Comparison of ENCODE assay signal across 7 mouse cellular contexts in the genomic region with DNA sequence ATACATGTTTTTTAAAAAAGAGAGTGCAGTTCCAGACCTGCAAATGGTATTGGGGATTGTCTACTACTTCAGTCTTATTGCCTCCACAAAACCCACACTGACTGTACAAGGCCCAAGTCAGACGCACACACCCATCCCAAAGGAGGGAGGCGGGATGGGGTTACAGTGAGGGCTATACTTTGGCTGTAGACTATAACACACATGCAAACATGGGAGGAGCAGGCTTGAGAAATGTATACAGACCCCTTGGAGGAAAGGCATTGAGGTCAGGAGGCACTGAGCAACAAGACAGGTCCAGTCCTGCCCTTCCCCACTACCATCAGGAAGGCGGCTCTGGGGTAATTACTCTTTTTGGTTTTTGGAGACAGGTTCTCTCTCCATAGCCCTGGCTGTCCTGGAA. TPM values are rescaled to one million over a fixed set of nuclear protein-coding genes. Genes with fewer than 3 reads are reported as not detected.
A peak's percentile ranks its signal among the peaks of the same experiment; 100 is the strongest.
DNase-seq lines count a peak whose midpoint lies in the region; ATAC-seq and TF ChIP-seq lines count a peak whose summit lies in the region.
"Not testable (repeated sequence)": the region's sequence is repeated elsewhere in the genome, so short reads cannot be mapped to it uniquely, and the experiment has no call there.

No protein-coding gene starts in this region.

- H3K4me1 ChIP-seq in embryonic facial prominence, embryonic 14.5 days (ENCODE audit: control insufficient read depth, insufficient read depth, low read length); stomach, postnatal 0 days (replicated peaks; ENCODE audit: control insufficient read depth, insufficient read depth): not testable (repeated sequence)
- peaks cover 56% of the 10 kb centered on the region for H3K4me1 ChIP-seq in kidney, embryonic 16.5 days (ENCODE audit: insufficient read depth, low read length)
- peaks cover 75% of the 10 kb centered on the region for H3K4me1 ChIP-seq in liver, embryonic 13.5 days (replicated peaks)
- H3K4me1 ChIP-seq in stomach, embryonic 16.5 days (ENCODE audit: control insufficient read depth, insufficient read depth, low read length) = peaks cover 46% of the 10 kb centered on the region

- H3K4me2 ChIP-seq in embryonic facial prominence, embryonic 14.5 days (ENCODE audit: low read depth, low read length); kidney, embryonic 16.5 days (replicated peaks; ENCODE audit: low read depth, low read length); liver, embryonic 13.5 days; stomach, embryonic 16.5 days (ENCODE audit: low read depth, low read length); stomach, postnatal 0 days (replicated peaks; ENCODE audit: low read depth): not testable (repeated sequence)

- H3K36me3 ChIP-seq in embryonic facial prominence, embryonic 14.5 days (ENCODE audit: control insufficient read depth, insufficient read depth, low read length); kidney, embryonic 16.5 days (ENCODE audit: insufficient read depth, low read length); stomach, embryonic 16.5 days (ENCODE audit: control insufficient read depth, insufficient read depth, low read length); stomach, postnatal 0 days (ENCODE audit: control insufficient read depth, insufficient read depth, low read length): not testable (repeated sequence)
- H3K36me3 ChIP-seq in liver, embryonic 13.5 days = peaks cover 58% of the 10 kb centered on the region

- H3K4me3 ChIP-seq in embryonic facial prominence, embryonic 14.5 days (ENCODE audit: low read depth, low read length); kidney, embryonic 16.5 days (ENCODE audit: low read length); liver, embryonic 13.5 days (replicated peaks); stomach, embryonic 16.5 days (replicated peaks; ENCODE audit: low read length); stomach, postnatal 0 days (ENCODE audit: low read depth, low read length): not testable (repeated sequence)

- peak; percentile 53; the same call in 1 of the 2 replicates for ATAC-seq in embryonic facial prominence, embryonic 14.5 days (ENCODE audit: low read depth)
- 0 out of 2 replicates have a peak, but pooled peaks have one; percentile 46 for ATAC-seq in kidney, embryonic 16.5 days (ENCODE audit: low FRiP score, low TSS enrichment)
- peak; percentile 29; the same call in 1 of the 2 replicates for ATAC-seq in liver, embryonic 13.5 days (ENCODE audit: low read depth)
- ATAC-seq in stomach, embryonic 16.5 days (ENCODE audit: insufficient read depth, low FRiP score) = peak; percentile 53; the same call in 1 of the 2 replicates
- 0 out of 2 replicates have a peak, but pooled peaks have one; percentile 28 for ATAC-seq in stomach, postnatal 0 days (ENCODE audit: low FRiP score, low TSS enrichment)

- TF ChIP-seq CTCF in stomach, postnatal 0 days (IDR thresholded peaks at IDR 0.05; ENCODE audit: low read depth) = not testable (repeated sequence)

- H3K9me3 ChIP-seq in embryonic facial prominence, embryonic 14.5 days (ENCODE audit: control insufficient read depth, low read length); kidney, embryonic 16.5 days (ENCODE audit: low read length); liver, embryonic 13.5 days (replicated peaks); stomach, embryonic 16.5 days (replicated peaks; ENCODE audit: control insufficient read depth, low read length); stomach, postnatal 0 days (ENCODE audit: control insufficient read depth, low read length): not testable (repeated sequence)

- WGBS in embryonic facial prominence, embryonic 14.5 days = 77% methylated on average over 3 of the region's 3 CpGs
- WGBS in kidney, embryonic 16.5 days = 85% methylated on average over 3 of the region's 3 CpGs
- 78% methylated on average over 3 of the region's 3 CpGs for WGBS in liver, embryonic 13.5 days (ENCODE audit: insufficient replicate concordance)
- whole genome bisulfite sequencing in stomach, embryonic 16.5 days = 60% methylated on average over 3 of the region's 3 CpGs
- WGBS in stomach, postnatal 0 days = 55% methylated on average over 3 of the region's 3 CpGs

- H3K27ac ChIP-seq in embryonic facial prominence, embryonic 14.5 days (replicated peaks; ENCODE audit: low read depth, low read length); kidney, embryonic 16.5 days (ENCODE audit: low read length); liver, embryonic 13.5 days; stomach, embryonic 16.5 days (ENCODE audit: low read length); stomach, postnatal 0 days (replicated peaks): not testable (repeated sequence)

- H3K9ac ChIP-seq in embryonic facial prominence, embryonic 14.5 days (ENCODE audit: low read depth, low read length); kidney, embryonic 16.5 days (replicated peaks; ENCODE audit: low read length); liver, embryonic 13.5 days; stomach, embryonic 16.5 days (ENCODE audit: low read length); stomach, postnatal 0 days (ENCODE audit: low read length): not testable (repeated sequence)

- not testable (repeated sequence) for TF ChIP-seq EP300 in stomach, postnatal 0 days (optimal IDR thresholded peaks at IDR 0.05)

- not testable (repeated sequence) for H3K27me3 ChIP-seq in embryonic facial prominence, embryonic 14.5 days (replicated peaks; ENCODE audit: control insufficient read depth, insufficient read depth, low read length); kidney, embryonic 16.5 days (ENCODE audit: insufficient read depth, low read length); liver, embryonic 13.5 days; stomach, embryonic 16.5 days (ENCODE audit: control insufficient read depth, insufficient read depth, low read length); stomach, postnatal 0 days (ENCODE audit: control insufficient read depth, insufficient read depth, low read length)

- not testable (repeated sequence) for DNase-seq in embryonic facial prominence, embryonic 14.5 days (ENCODE audit: low spot score); liver, embryonic 13.5 days; stomach, postnatal 0 days (ENCODE audit: low spot score)
- peak; percentile 2 for DNase-seq in gastrocnemius, postnatal 25 days
- peak; percentile 67 for DNase-seq in heart, adult 11 months

RNA-seq across cellular contexts. Expression of gene Nfe2l2, which starts 9.5 kb away (rescaled TPM):
- 48.9 and 52.9 TPM in 2 replicates for polyA plus RNA-seq in embryonic facial prominence, embryonic 14.5 days (2014; fragmentation: Nextera tagmentation; extraction: Ambion mirVana)
- 10 to 100 TPM; 27.6 to 29.6 TPM for total RNA-seq in gastrocnemius, postnatal 25 days (2021)
- polyA plus RNA-seq in kidney, embryonic 16.5 days (2015; fragmentation: Nextera tagmentation; extraction: Ambion mirVana) = 87.7 and 90.7 TPM in 2 replicates
- 44.6 and 54.3 TPM in 2 replicates for polyA plus RNA-seq in liver, embryonic 13.5 days (2015; fragmentation: Nextera tagmentation; extraction: Ambion mirVana)
- polyA plus RNA-seq in stomach, embryonic 16.5 days (2015; fragmentation: Nextera tagmentation; extraction: Ambion mirVana) = 128 and 142 TPM in 2 replicates
- 125 and 144 TPM in 2 replicates for polyA plus RNA-seq in stomach, postnatal 0 days (2015; fragmentation: Nextera tagmentation; extraction: Ambion mirVana)

RNA-seq across cellular contexts. Expression of gene Hnrnpa3, which starts 35.9 kb away (rescaled TPM):
- polyA plus RNA-seq in embryonic facial prominence, embryonic 14.5 days (2014; fragmentation: Nextera tagmentation; extraction: Ambion mirVana) = 210 and 211 TPM in 2 replicates
- total RNA-seq in gastrocnemius, postnatal 25 days (2021) = 100 to 1,000 TPM; 108 to 125 TPM
- 281 and 293 TPM in 2 replicates for polyA plus RNA-seq in kidney, embryonic 16.5 days (2015; fragmentation: Nextera tagmentation; extraction: Ambion mirVana)
- 161 and 182 TPM in 2 replicates for polyA plus RNA-seq in liver, embryonic 13.5 days (2015; fragmentation: Nextera tagmentation; extraction: Ambion mirVana)
- 194 and 260 TPM in 2 replicates for polyA plus RNA-seq in stomach, embryonic 16.5 days (2015; fragmentation: Nextera tagmentation; extraction: Ambion mirVana)
- polyA plus RNA-seq in stomach, postnatal 0 days (2015; fragmentation: Nextera tagmentation; extraction: Ambion mirVana) = 116 and 127 TPM in 2 replicates
